Mouse (Mus musculus) yolk sac, embryonic 10.5 days (tissue): Measurements from ENCODE around the gene Sec1.

Experiments used
- DNase-seq: peaks from one replicate; pipeline ENCODE4 v3.0.0-alpha.2; 2017; ENCODE audit warnings: low spot score

Sec1 gene

DNA sequence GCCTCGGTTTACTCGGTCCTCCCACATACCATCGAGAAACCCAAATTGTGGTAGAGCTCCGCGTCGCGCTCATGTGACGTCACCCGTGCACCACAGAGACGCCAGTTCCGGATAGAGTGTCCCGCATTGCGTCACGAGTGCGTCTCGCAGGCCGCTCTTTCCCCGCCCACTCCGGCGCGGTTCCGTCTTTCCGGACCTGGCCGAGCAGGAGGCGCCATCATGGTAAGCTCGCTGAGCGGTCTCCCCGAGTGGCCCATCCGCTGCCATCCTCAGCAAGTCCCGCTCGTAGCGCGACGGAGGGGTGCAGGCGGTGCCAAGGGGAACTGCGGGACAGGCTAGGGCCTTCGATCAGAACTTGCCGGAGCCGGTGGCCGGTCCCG lies 23.7 kb upstream of the Sec1 start, which contains the start of gene Sphk2:
Gene Sphk2, minus strand, starts transcription at position 85 of the 380 bp plus-strand sequence.
- peak; percentile 94 for DNase-seq

DNA sequence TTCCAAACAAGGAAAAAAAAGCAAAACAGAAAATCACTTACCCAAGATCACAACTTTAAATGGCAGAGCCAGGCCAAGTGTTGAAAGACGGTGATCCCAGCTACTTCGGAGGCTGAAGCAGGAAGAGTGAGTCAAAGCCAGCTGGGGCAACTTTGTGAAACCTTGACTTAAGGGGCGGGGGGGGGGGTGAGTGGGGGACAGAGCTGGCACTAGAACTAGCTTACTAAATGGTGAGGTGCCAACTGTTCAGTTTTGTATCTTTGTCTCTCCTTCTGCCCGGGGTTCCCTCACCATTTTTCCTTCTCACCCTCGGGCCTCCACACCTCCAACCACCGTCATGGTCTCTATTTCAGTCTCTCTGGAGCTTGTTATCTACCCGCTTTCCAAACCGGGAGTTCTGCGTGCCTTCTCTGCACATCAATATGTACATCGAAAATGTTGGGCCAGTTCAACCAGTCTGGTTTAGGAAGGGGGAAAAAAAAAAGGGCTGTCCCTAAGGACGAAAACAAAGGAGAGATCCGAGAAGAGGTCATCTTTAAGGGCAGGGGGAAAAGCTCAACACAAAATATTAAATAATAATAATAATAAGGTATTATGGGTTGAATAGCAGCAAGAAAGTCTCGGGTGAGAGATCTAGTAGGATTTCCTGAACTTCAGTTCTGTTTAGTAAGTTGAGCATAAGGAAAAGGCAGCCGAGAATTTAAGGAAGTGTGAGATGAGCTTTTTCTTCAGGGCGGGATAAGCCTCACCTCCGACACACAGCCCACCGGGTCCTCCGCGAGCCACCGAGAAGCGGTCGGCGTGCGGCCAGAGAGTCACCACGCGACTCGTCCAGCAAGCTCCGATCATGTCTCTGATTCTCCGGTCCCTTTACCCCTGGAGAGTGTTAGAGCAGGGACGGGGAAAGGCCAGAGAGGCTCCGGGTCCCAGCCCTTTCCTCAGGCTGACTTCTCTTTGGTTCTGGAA lies 23.0 kb upstream of the Sec1 start:
- no peak for DNase-seq

DNA sequence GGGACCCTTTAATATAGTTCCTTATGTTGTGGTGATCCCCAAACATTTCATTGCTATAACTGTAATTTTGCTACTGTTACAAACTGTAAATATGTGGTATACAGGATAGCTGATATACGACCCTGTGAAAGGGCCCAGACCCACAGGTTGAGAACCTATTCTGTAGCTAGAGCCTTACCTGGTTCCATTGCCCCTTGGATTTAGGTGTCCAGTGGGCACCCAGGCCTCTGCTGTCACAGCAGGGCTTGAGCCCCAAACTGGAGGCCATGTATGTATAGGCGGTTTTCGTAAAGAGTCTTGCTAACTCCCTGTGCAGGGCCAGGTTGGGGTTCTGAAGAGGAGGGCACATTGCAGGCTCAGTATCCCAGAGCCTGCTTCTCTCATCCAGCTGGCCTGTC lies 22.3 kb upstream of the Sec1 start:
- DNase-seq: no peak

DNA sequence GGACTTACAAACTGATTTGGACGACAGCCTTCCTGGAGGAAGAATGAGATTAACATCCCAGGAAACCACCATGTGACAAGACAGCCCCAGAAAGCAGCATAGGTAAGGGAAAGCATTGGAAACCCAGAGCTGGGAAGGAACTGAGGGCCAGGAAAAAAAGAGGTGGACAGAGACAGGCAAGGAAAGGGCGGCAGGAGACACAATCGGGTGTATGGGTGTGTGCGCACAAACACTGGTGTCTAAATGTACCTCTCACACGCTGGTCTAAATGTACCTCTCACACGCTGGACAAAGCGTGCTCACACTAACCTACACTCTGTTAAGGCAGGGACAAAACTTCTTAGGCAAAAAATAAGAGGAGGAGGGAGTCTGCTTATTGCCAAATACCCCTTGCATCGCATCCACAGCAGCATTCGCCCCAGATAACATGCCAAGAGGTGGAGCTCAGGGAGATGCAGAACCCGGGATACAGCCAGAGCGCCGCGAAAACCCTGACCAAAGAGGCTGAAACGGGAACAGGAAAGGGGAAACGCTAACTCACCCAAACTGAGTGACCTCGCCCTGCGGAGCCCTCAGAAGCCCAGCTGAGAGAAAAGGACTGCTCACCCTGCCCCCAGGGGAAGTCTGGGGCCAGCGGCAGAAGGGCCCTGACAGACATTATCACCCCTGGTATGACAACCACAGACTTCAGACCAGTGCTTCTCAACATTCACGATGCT lies 21.7 kb upstream of the Sec1 start:
- DNase-seq: no peak

DNA sequence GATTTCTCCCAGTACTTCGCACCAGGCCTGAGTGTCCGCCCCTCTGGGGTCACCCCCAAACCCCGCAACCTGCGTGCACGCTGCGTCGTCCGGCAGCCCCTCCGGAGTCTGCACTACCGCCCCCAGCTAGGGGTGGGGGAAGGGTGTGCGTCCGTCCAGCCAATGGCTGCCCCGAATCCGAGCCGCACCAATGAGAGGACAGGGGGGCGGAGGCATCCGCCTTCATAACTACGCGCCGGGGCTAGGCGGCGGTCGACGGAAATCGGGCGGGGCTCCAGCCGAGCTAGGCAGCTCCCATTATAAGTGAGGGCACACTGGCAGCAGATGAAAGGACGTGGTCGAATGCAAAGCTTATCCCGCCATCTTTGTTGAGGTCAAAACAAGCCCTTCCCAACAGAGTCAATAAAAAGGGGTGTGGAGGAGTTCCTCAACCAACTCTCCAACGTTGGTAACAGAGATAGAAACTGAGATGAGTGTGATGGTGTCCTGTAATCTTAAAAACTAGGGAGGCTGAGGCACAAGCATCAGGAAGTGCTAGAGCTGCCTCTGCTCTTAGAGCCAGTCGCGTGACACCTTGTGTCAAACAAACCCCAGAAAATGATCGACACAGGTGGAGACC lies 21.0 kb upstream of the Sec1 start, which contains the start of gene Rpl18:
Gene Rpl18, plus strand, starts transcription at position 368 of the 619 bp plus-strand sequence.
- peak; percentile 97 for DNase-seq

DNA sequence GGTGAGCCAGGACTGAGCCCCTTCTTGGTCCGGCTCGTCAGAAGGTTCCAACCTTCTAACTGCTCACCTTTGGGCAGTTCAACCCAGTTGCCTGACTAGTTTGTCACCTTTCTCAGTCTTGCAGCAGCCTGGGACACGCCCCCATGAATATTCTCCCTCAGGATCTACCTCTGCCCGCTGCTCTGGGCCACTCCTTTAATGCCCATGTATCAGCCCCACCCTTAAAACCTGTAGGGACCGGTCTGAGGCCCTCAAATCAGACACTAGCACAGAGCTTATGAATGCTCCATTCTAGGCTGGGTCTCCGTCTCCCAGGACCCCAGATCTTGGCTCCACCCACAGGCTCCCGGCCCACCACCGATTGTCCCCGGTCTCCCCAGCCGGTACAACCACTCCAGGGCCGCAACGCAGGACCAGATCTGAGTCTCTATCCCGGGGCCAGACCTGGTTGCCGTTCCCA lies 20.5 kb upstream of the Sec1 start:
- no peak for DNase-seq

DNA sequence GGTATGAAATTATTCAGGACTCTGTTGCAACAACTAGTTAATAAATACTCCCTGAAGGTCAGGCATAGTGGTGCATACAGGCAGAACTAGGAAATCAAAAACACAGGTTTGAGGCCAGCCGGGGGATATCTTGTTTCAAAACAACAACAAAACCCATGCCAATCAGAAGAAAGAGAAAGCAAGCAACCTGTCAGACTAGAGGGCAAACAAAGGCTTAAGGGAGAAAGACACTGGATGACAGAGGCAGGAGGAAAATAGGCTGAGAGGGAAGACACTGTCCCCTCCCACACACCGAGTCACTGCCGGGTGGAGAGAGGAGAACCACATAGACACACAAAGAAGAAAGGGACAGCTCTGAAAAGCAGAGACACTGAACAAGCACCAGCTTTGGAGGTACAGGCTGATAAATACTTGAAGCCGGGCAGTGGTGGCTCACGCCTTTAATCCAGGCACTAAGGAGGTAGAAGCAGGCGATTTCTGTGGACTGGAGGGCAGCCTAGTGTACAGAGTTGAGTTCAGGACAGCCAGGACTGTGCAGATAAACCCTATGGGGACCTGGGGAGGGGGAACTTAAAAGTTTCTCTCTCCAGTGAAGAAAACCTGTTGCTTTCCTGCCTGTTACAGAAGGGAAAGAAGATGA lies 19.8 kb upstream of the Sec1 start:
- no peak for DNase-seq

DNA sequence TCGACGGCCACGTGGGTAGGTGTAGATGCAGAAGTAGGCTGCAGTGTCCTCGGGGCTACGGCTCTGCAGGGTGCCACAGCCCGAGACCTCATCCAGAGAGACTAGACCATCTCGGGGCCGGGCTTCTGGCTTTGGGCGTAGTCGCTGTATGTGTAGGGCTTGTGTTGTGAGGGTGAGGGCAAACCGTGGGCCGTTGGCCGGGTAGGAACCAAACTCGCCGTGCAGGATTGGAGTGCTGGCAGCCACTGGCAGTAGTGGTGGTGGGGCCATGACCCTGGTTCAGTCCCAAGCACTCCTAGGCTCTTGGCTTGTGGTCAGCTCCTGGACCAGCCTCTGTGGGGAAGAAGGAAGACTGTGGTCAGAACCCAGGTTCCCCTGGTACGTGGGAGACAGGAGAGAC lies 19.2 kb upstream of the Sec1 start:
- DNase-seq: no peak

DNA sequence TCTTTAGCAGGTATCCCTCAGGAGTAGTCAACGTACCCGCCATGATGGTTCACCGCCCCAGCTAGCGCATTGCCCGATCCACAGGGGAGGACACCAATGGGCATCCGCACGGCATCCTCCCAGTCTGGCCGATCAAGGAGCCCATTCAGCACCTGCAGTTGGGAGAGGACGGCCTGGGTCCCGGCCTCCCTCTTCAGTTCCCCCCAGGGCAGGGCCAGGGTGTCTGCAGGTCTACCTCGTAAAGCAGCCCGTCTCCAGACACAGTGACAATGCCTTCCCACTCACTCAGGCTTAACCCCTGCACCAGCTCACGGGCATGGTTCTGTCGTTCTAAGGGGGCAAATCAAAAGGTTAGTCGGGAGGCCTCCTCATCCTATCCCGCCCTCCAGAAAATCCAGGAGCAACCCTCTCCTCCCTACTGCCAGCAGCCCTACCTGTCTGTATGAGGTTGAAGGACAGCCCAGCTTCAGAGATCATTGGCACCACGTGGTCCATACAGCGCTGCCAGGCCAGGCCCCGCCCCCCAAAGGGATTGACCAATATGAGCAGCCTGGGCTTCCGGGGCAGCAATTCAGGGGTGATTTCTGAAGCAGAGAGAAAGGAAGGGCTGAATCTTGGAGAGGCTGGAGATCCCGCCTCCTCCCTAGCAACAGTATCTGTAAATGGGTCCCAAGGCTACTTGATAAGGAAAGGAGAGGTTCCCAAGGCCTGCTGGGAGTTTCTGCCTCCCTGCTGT lies 18.0 kb upstream of the Sec1 start:
- peak; percentile 79 for DNase-seq

DNA sequence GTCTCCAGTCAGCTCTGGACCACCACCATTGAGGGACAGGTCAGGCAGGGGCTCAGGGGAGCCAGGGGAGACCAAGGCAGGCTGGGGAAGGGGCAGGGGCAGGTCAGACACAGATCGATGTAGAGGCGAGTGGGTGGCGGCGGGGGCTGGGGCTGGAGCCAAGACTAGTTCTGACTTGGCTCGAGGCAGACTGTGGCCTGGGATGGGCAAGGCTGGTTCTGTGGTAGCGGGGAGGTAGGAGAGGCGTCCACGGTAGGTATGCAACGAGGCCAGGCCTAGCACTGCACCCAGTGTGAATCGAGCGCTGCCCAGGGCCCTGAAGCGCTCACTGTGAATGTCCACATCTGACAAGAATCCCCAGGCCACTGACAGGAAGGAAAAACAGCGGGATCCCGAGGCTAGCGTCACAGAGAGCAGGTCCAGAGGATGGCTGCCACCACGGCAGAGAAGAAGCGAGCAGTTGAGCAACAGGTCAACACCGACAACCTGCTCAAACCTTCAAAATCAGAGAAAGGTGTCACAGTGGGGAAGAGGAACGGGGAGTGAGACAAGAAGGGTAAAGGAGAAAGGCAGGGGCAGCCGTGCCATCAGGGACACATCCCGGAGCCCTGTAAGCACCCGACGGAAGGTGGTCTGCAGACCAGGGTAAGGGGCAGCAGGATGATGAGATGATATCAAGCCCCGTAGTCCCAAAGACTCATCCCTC lies 17.3 kb upstream of the Sec1 start:
- no peak for DNase-seq

DNA sequence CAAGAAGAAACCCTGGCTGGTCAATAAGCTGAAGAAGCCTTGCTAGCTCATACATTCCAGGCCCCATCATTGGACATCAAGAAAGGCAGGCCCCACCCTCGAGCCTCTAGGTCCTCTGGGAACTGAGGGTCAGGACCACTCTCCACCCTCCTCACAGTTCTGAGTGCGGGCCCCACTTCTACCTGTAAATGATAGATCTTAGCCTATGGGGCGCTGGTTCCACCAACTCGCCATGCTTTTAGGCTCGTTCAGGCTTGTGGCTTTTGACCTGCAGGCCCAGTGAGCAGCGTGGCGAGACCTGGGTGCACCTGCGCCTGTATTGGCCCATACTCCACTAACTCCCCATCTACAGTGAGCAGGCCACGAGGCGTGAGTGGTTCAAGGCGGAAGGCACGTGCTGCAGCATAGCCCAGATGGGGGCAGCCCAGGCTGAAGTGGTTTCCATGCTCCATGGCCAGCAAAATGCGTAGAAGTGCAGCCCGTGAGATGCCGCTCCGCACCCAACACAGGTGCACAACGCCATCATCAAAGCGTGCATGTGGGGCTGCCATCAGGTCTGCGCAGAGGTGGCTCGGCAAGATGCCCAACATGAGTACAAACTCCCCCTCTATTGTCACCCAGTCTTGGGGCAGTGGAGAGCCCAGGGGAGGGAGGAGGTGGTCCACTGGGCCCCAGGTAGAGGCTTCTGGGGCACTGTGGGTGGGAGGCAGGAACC lies 16.4 kb upstream of the Sec1 start:
- no peak for DNase-seq

DNA sequence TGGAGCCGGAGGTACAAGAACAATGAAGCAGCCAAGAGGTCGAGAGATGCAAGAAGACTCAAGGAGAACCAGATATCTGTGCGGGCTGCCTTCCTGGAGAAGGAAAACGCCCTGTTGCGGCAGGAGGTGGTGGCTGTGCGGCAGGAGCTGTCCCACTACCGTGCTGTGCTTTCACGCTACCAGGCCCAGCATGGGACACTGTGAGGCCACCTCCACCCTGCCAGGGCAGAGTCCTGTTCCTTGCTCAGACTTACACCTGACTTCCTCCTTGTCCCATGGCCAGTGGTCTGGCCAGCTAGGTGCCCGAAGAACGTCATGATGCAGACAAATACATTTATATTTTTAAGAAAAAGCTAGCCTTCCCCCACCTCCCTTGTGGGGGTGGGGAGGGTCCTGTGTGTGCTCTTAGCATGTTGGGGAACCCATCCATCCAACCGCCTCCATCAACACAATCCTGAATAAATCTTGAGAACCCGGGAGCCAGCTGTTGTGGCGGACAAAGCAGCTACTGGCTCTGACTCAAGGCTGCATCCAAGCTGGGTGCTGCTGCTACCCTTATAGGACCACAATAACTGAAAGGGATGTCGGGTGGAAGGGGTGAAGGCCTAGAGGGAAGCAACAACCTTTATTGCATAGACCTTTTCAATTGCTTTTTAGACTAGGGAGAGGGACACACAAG lies 15.6 kb upstream of the Sec1 start:
- no peak for DNase-seq

DNA sequence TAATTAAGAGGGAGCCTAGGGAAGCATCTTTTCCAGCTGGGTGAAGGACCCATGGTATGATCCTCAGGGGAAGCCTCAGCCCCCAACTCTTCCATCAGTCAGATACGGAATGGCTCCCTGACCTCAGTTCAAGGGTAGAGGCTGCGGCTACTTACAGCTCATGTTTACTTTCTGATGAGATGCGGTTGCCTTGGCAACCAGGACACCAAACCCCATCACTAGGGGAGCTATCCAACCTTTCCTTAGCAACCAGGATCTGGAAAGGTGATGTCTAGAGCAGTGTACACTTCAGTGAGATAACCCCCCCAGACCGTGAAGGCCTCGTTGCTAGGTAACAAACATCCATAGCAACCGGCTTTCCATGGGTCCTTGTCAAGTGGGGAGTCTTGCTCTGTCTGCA lies 14.8 kb upstream of the Sec1 start:
- peak; percentile 47 for DNase-seq

DNA sequence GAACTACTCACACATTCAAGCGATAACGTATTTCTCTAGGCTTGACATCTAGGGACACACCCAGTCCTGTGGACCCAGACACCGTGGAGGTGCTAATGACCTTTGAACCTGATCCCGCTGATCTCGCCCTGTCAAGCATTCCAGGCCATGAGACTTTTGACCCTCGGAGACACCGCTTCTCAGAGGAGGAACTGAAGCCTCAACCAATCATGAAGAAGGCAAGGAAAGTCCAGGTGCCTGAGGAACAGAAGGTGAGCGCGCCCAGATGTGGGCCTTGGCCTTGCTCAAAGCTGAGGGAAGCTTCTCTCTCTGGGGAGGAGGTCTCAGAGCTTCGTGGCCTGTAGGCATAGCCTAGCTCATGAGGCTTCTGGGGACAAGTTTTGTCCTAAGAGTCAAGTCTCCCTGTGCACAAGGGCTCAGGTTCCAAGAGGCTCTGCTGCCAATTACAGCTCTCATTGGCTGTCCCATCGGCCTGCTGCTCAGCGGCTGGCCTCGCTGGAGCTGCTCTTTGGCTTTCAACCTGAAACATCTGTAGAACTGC lies 14.1 kb upstream of the Sec1 start:
- DNase-seq: peak; percentile 91

DNA sequence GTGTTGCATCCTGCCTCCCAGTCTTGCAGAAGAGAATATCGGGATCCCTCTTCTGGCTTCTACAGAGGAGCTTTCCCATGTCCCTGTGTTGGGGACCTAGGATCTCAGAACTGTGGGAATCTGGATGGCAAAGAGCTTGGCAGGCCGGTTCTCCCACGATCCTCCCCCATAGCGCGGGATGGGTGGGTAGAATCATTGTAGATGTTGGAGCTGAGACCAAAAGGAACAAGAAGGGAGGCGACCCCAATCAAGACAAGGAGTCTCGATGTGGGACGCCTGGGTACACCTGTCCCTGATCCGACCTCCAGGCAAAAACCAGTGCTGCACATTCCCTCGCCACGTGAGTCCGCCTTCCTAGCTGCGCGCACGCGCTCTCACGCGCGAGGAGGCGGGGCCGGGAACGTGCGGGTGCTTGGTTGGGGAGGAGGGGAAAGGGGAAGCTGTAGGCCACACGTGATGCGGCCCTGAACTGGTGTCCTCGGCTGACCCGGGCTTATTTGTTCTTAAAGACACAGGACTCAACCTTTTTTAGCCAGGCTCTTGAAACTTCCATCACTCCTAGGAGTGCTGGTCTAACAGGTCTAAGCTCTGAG lies 13.3 kb upstream of the Sec1 start:
- DNase-seq: peak; percentile 96

DNA sequence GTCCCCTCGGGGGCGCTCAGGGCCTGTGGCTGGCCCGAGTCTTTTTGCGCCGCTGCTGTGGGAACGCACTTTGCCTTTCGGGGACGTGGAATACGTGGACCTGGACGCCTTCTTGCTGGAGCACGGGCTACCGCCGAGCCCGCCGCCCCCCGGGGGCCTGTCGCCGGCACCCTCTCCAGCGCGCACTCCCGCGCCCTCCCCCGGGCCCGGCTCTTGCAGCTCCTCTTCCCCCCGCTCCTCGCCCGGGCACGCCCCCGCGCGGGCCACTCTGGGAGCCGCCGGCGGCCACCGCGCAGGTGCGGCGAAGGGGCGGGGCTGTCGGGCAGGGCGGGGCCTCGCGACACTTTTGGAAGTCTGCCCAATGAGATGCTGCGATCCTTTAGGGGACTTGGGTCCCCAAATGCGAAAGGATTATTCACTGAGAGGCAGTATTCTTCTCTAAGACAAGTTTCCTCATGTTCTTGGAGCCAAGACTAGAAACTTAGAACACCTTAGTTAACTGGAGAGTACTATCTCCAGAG lies 12.6 kb upstream of the Sec1 start:
- peak; percentile 88 for DNase-seq

DNA sequence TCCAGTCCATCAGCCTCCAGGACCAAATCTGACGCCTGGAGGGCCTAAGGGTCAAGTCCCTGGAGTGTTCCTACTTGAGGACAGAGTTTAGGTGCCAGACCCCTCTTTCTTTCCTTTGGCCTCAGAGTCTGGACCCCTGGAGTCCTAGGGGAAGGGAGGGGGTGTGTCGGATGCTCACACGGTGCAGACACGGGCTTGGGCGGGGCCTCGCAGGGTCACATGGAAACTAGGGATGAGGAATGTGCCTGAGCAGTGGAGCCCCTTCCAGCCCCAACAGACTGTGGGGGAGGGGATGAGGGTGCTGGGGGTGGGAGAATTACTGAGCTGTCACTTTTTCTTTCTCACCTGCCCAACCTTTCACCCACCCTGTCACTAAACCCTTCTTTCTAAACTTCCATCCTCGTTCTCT lies 11.7 kb upstream of the Sec1 start:
- peak; percentile 81 for DNase-seq

DNA sequence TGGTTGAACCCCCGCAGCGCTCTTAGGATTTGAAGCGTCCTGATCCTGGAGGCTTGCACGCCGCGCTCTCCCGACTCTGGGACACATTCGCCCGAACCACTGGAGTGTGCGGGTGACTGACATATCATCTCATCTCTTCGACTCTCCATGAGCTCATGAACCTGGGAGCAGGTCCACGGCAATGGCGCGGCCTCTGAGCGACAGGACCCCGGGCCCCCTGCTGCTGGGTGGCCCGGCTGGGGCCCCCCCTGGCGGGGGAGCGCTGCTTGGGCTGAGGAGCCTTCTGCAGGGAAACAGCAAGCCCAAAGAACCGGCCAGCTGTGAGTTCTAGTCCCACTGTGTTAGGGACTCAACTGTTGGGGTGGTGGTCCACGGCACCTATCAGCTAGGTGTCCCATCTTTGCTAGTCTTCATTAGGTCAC lies 11.3 kb upstream of the Sec1 start:
- DNase-seq: no peak
